Mouse (Mus musculus): Measurements from ENCODE around the gene Adat2. TPM values are rescaled to one million over a fixed set of nuclear protein-coding genes. Genes with fewer than 3 reads are reported as not detected.

The Adat2 gene
- total RNA-seq, 1 experiment from 2014 or later: 2.9 TPM

DNA sequence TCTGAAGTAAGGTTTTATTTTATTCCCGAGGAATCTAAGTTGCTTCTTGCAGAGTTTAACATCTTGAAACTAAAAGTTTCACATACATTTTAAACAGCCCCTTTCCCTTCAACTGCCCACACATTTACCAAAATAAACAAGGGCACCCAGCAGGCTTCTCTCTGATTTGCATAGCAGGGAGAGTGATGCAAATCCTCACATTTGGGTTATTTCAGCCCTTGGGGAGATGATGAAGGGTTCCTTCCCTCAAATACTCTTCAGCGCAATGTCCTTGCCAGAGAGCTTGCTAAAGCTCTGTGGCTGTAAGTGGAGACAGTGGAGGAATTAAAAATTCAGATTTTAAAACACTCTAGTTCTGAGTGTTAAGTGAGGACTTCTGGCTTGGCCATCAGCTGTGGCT lies 35.2 kb downstream of the Adat2 start:
- no peak for ATAC-seq (replicated peaks; ENCODE audit: insufficient number of reproducible peaks, low FRiP score, low TSS enrichment, poor library complexity, severe bottlenecking)

DNA sequence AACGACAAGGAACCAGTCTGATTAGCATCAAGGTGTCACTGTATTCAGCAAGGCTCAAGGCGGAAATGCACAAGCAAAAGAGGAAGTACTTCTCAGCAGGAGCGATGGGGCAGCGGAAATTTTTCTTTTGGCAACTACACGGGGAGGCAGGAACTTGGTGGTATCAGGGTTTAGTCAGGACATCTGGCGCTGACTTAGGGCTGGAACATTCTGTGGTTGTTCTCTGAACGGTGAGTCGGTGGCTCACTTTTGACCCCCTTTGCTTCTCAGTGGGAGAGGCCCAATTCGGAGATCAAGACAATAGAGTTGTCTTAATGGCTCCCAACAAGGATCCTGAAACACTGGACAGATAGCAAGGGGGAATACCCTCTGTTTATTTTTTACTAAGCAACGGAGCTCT lies 39.5 kb downstream of the Adat2 start:
- ATAC-seq (replicated peaks; ENCODE audit: insufficient number of reproducible peaks, low FRiP score, low TSS enrichment, poor library complexity, severe bottlenecking): no peak

DNA sequence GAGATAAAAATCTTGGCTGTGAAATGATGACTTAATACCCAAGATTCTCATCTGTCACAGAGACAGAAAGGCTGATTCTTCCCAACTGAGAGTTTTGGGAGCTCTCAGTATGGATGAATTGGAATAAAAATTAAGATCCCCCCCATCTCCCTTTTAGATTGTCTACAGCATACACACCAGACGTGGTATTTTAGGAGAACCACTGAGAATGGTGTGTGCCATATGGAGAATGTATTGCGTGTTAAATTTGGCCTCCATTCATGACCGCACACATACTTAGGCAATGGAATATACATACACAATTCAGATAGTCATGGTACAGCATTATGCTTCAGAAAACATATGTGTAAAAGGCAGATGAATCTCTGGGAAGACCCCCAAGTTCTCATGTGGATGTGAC lies 40.8 kb downstream of the Adat2 start:
- ATAC-seq (replicated peaks; ENCODE audit: insufficient number of reproducible peaks, low FRiP score, low TSS enrichment, poor library complexity, severe bottlenecking): no peak

DNA sequence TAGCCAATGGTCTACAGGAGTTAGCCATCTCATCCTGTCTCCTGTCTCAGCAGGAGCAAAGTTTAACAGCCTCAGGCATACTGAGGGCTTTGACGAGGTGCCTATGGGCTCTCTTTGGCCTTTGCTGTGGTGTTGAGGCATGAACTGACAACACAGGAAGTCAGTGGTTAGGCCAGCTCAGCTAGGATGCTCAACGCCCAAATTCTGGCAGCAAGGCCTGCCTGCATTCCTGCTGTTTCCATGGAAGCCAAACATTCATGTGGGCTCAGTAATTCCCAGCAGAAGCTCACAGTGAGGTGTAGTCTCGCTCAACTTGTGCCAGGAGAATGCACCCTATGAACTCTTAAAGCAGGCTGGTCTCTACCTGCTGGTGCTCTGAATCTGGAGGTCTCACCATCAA lies 43.4 kb downstream of the Adat2 start:
- no peak for ATAC-seq (replicated peaks; ENCODE audit: insufficient number of reproducible peaks, low FRiP score, low TSS enrichment, poor library complexity, severe bottlenecking)

DNA sequence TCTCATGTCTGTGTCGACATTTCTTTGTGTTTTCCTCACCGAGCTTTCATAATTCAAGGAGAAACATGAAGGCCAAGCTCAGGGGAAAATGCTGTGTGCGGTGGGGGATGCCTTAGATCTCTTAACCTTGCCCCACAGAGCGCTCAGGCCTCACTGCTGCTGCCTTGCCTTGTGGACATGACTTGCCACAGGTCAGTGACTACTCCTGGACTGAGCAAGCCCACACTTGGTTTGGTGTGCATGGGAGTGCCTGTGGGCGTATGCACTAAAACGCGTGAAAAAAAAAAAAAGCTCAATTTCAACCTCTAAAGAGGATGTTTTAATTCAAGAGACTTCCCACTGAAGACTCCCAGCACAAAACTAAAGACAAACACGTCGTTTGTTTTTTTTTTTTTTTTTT lies 44.2 kb downstream of the Adat2 start:
- ATAC-seq (replicated peaks; ENCODE audit: insufficient number of reproducible peaks, low FRiP score, low TSS enrichment, poor library complexity, severe bottlenecking): no peak

DNA sequence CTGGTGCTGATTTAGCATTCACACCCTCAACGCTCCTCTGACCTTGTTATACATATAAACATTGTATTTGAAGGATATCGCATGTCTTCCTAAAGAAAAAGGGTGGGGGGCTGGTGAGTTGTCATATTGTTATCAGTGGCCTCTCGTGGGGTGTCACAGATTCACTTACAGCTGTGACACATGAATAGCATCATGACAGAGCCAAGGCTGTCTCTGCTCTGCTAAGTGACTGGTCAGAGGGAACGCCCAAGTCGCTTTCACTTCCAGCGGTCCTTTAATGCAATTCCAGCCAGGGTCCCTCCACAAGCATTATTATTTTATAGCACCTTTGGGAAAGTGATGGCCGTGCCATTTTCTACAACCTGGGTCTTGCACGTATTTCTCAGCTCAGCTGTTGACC lies 44.8 kb downstream of the Adat2 start:
- ATAC-seq (replicated peaks; ENCODE audit: insufficient number of reproducible peaks, low FRiP score, low TSS enrichment, poor library complexity, severe bottlenecking): no peak

DNA sequence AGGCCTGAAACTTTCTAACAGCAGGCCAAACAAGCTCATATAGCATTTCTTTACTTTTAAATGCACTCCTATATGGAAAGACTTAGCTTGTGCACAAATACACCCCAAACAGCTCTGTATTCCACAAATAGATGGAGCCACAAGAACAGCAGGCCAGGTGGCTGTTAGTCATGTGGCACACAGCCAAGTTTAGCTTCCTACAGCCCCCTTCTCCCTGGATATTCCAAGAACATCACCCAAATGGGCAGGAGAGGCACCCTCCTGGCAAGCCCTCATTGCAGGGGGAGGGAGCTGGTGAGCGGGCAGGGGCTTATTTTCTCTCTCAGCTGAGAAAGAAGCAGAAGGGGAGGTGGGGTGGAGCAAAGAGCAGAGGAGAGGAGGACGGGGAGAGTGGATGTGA lies 48.2 kb downstream of the Adat2 start:
- ATAC-seq (replicated peaks; ENCODE audit: insufficient number of reproducible peaks, low FRiP score, low TSS enrichment, poor library complexity, severe bottlenecking): no peak

Other genes starting within 250 kb of the Adat2 start
- 15.6 to 23.5 TPM (median 18.2 TPM) in 3 replicates for gene Phactr2, start 78.5 kb upstream of the Adat2 start, total RNA-seq (2017)
- gene Fuca2, start 53.4 kb upstream of the Adat2 start, total RNA-seq (2017): 88.9 to 95.9 TPM (median 92.9 TPM) in 3 replicates
- 18.2 to 27.8 TPM (median 21.1 TPM) in 3 replicates for gene Pex3, start 248 bp downstream of the Adat2 start, total RNA-seq (2017)

Data from monocyte, adult 5-6 weeks (primary cell).